Mouse (Mus musculus): ENCODE data around the gene Lclat1. TPM values are rescaled to one million over a fixed set of nuclear protein-coding genes. Genes with fewer than 3 reads are reported as not detected.
"Not testable (repeated sequence)": the region's sequence is repeated elsewhere in the genome, so short reads cannot be mapped to it uniquely, and the experiment has no call there.

The Lclat1 gene
- polyA plus RNA-seq, 1 experiment from 2014 or later: 38.3 TPM

- ATAC-seq (replicated peaks; ENCODE audit: insufficient number of reproducible peaks, low FRiP score, low TSS enrichment): no peak
- WGBS (ENCODE audit: insufficient replicate concordance): 78% methylated on average over 14 of the region's 14 CpGs
- no peak overlapping the region for H3K4me2 ChIP-seq
- no peak overlapping the region for H3K4me3 ChIP-seq (ENCODE audit: low read depth, low read length)
- H3K4me1 ChIP-seq (ENCODE audit: control insufficient read depth, insufficient read depth, low read length): peaks cover 36% of the 10 kb centered on the region
- no peak overlapping the region for H3K9ac ChIP-seq (ENCODE audit: low read depth, low read length)
- no peak overlapping the region for H3K27ac ChIP-seq (ENCODE audit: low read depth, low read length)
- H3K36me3 ChIP-seq (ENCODE audit: control insufficient read depth, insufficient read depth, low read length): no peaks in the 10 kb centered on the region
- H3K27me3 ChIP-seq (ENCODE audit: control insufficient read depth, insufficient read depth, low read length): no peaks in the 10 kb centered on the region
- H3K9me3 ChIP-seq (replicated peaks; ENCODE audit: control insufficient read depth, low read length): no peaks in the 10 kb centered on the region
Observed at GRCm38 (mm10) chr17:73247758-73248157, 140.0 kb downstream of the Lclat1 start.

- no peak overlapping the region for H3K4me2 ChIP-seq
Observed at GRCm38 (mm10) chr17:73250488-73251141, 142.8 kb downstream of the Lclat1 start.

GRCm38 (mm10) chr17:73251142-73251502 lies 143.3 kb downstream of the Lclat1 start:
- WGBS (ENCODE audit: insufficient replicate concordance): 59% methylated on average over 8 of the region's 8 CpGs
- no peak overlapping the region; the same call in 1 of the 2 replicates for H3K27ac ChIP-seq (ENCODE audit: low read depth, low read length)
- ATAC-seq (replicated peaks; ENCODE audit: insufficient number of reproducible peaks, low FRiP score, low TSS enrichment): no peak; the same call in 1 of the 2 replicates

More at GRCm38 (mm10) chr17:73250488-73251141, 142.8 kb downstream of the Lclat1 start:
- no peaks in the 10 kb centered on the region for H3K27me3 ChIP-seq (ENCODE audit: control insufficient read depth, insufficient read depth, low read length)
- H3K36me3 ChIP-seq (ENCODE audit: control insufficient read depth, insufficient read depth, low read length): no peaks in the 10 kb centered on the region
- no peak overlapping the region for H3K9ac ChIP-seq (ENCODE audit: low read depth, low read length)
- peaks cover 18% of the 10 kb centered on the region; the same call in 1 of the 2 replicates for H3K4me1 ChIP-seq (ENCODE audit: control insufficient read depth, insufficient read depth, low read length)
- H3K4me3 ChIP-seq (ENCODE audit: low read depth, low read length): no peak overlapping the region
- 0 out of 2 replicates have a peak, but pooled peaks have one; percentile 41 for ATAC-seq (replicated peaks; ENCODE audit: insufficient number of reproducible peaks, low FRiP score, low TSS enrichment)
- WGBS (ENCODE audit: insufficient replicate concordance): 73% methylated on average over 3 of the region's 3 CpGs
- H3K27ac ChIP-seq (ENCODE audit: low read depth, low read length): no peak overlapping the region; the same call in 1 of the 2 replicates
- H3K9me3 ChIP-seq (replicated peaks; ENCODE audit: control insufficient read depth, low read length): no peaks in the 10 kb centered on the region

GRCm38 (mm10) chr17:73251812-73252608 lies 144.2 kb downstream of the Lclat1 start:
- 70% methylated on average over 11 of the region's 11 CpGs for WGBS (ENCODE audit: insufficient replicate concordance)
- no peaks in the 10 kb centered on the region for H3K9me3 ChIP-seq (replicated peaks; ENCODE audit: control insufficient read depth, low read length)
- no peaks in the 10 kb centered on the region for H3K36me3 ChIP-seq (ENCODE audit: control insufficient read depth, insufficient read depth, low read length)
- H3K4me2 ChIP-seq: no peak overlapping the region
- no peak for ATAC-seq (replicated peaks; ENCODE audit: insufficient number of reproducible peaks, low FRiP score, low TSS enrichment)
- no peak overlapping the region for H3K4me3 ChIP-seq (ENCODE audit: low read depth, low read length)
- no peaks in the 10 kb centered on the region for H3K27me3 ChIP-seq (ENCODE audit: control insufficient read depth, insufficient read depth, low read length)
- no peak overlapping the region for H3K9ac ChIP-seq (ENCODE audit: low read depth, low read length)
- 0 out of 2 replicates have a peak, but pooled peaks cover 11% of the 10 kb centered on the region for H3K4me1 ChIP-seq (ENCODE audit: control insufficient read depth, insufficient read depth, low read length)
- no peak overlapping the region for H3K27ac ChIP-seq (ENCODE audit: low read depth, low read length)

More at GRCm38 (mm10) chr17:73251142-73251502, 143.3 kb downstream of the Lclat1 start:
- peaks cover 16% of the 10 kb centered on the region; the same call in 1 of the 2 replicates for H3K4me1 ChIP-seq (ENCODE audit: control insufficient read depth, insufficient read depth, low read length)
- H3K36me3 ChIP-seq (ENCODE audit: control insufficient read depth, insufficient read depth, low read length): no peaks in the 10 kb centered on the region
- no peaks in the 10 kb centered on the region for H3K9me3 ChIP-seq (replicated peaks; ENCODE audit: control insufficient read depth, low read length)
- no peaks in the 10 kb centered on the region for H3K27me3 ChIP-seq (ENCODE audit: control insufficient read depth, insufficient read depth, low read length)
- H3K4me3 ChIP-seq (ENCODE audit: low read depth, low read length): no peak overlapping the region
- no peak overlapping the region for H3K4me2 ChIP-seq
- no peak overlapping the region for H3K9ac ChIP-seq (ENCODE audit: low read depth, low read length)

GRCm38 (mm10) chr17:73253291-73253969 lies 145.6 kb downstream of the Lclat1 start:
- WGBS (ENCODE audit: insufficient replicate concordance): 66% methylated on average over 10 of the region's 10 CpGs
- Histone ChIP-seq H3K27ac (ENCODE audit: low read depth, low read length) (no peak overlapping the region), H3K4me2 (no peak overlapping the region), H3K9me3 (replicated peaks; ENCODE audit: control insufficient read depth, low read length) (no peaks in the 10 kb centered on the region), H3K4me3 (ENCODE audit: low read depth, low read length) (no peak overlapping the region), H3K4me1 (ENCODE audit: control insufficient read depth, insufficient read depth, low read length) (peaks cover 15% of the 10 kb centered on the region), H3K27me3 (ENCODE audit: control insufficient read depth, insufficient read depth, low read length) (no peaks in the 10 kb centered on the region), H3K36me3 (ENCODE audit: control insufficient read depth, insufficient read depth, low read length) (no peaks in the 10 kb centered on the region), H3K9ac (ENCODE audit: low read depth, low read length) (no peak overlapping the region)
- no peak for ATAC-seq (replicated peaks; ENCODE audit: insufficient number of reproducible peaks, low FRiP score, low TSS enrichment)

- 91% methylated on average over 5 of the region's 5 CpGs for WGBS (ENCODE audit: insufficient replicate concordance)
- Histone ChIP-seq H3K27me3 (ENCODE audit: control insufficient read depth, insufficient read depth, low read length) (no peaks in the 10 kb centered on the region), H3K4me3 (ENCODE audit: low read depth, low read length) (no peak overlapping the region), H3K9ac (ENCODE audit: low read depth, low read length) (no peak overlapping the region), H3K4me1 (ENCODE audit: control insufficient read depth, insufficient read depth, low read length) (peaks cover 14% of the 10 kb centered on the region), H3K4me2 (no peak overlapping the region), H3K27ac (ENCODE audit: low read depth, low read length) (no peak overlapping the region), H3K36me3 (ENCODE audit: control insufficient read depth, insufficient read depth, low read length) (no peaks in the 10 kb centered on the region), H3K9me3 (replicated peaks; ENCODE audit: control insufficient read depth, low read length) (no peaks in the 10 kb centered on the region)
- ATAC-seq (replicated peaks; ENCODE audit: insufficient number of reproducible peaks, low FRiP score, low TSS enrichment): no peak
Observed at GRCm38 (mm10) chr17:73255801-73256200, 148.0 kb downstream of the Lclat1 start.

GRCm38 (mm10) chr17:73258620-73259019 lies 150.8 kb downstream of the Lclat1 start:
- H3K4me2 ChIP-seq: no peak overlapping the region
- WGBS (ENCODE audit: insufficient replicate concordance): 53% methylated on average over 12 of the region's 12 CpGs
- no peak overlapping the region for H3K27ac ChIP-seq (ENCODE audit: low read depth, low read length)

GRCm38 (mm10) chr17:73259258-73259657 lies 151.5 kb downstream of the Lclat1 start:
- 89% methylated on average over 5 of the region's 5 CpGs for WGBS (ENCODE audit: insufficient replicate concordance)
- H3K4me3 ChIP-seq (ENCODE audit: low read depth, low read length); H3K27me3 ChIP-seq (ENCODE audit: control insufficient read depth, insufficient read depth, low read length); H3K9me3 ChIP-seq (replicated peaks; ENCODE audit: control insufficient read depth, low read length); H3K4me1 ChIP-seq (ENCODE audit: control insufficient read depth, insufficient read depth, low read length); ATAC-seq (replicated peaks; ENCODE audit: insufficient number of reproducible peaks, low FRiP score, low TSS enrichment); H3K9ac ChIP-seq (ENCODE audit: low read depth, low read length); H3K36me3 ChIP-seq (ENCODE audit: control insufficient read depth, insufficient read depth, low read length); H3K27ac ChIP-seq (ENCODE audit: low read depth, low read length); H3K4me2 ChIP-seq: not testable (repeated sequence)

More at GRCm38 (mm10) chr17:73258620-73259019, 150.8 kb downstream of the Lclat1 start:
- H3K27me3 ChIP-seq (ENCODE audit: control insufficient read depth, insufficient read depth, low read length): no peaks in the 10 kb centered on the region
- H3K9ac ChIP-seq (ENCODE audit: low read depth, low read length): no peak overlapping the region
- H3K4me3 ChIP-seq (ENCODE audit: low read depth, low read length): no peak overlapping the region
- ATAC-seq (replicated peaks; ENCODE audit: insufficient number of reproducible peaks, low FRiP score, low TSS enrichment): no peak
- H3K36me3 ChIP-seq (ENCODE audit: control insufficient read depth, insufficient read depth, low read length): no peaks in the 10 kb centered on the region
- peaks cover 7% of the 10 kb centered on the region for H3K4me1 ChIP-seq (ENCODE audit: control insufficient read depth, insufficient read depth, low read length)
- no peaks in the 10 kb centered on the region for H3K9me3 ChIP-seq (replicated peaks; ENCODE audit: control insufficient read depth, low read length)
